Mouse (Mus musculus) CD8-positive naive resting alpha-beta T cell, adult 2 months (primary cell): Measurements from ENCODE around the gene Atg4c.

ENCODE experiments used
- DNase-seq, 2 experiments: peaks; one replicate each; pipeline ENCODE4 v3.0.0; 2022; ENCODE audit warnings: low read depth in 2 of 2, low spot score in 2 of 2

Gene Atg4c

GRCm38 (mm10) chr4:99185305-99185704 is 8.4 kb upstream of the Atg4c start:
- no peak for DNase-seq

- no peak for DNase-seq
Measured at GRCm38 (mm10) chr4:99186412-99187125, 7.2 kb upstream of the Atg4c start.

GRCm38 (mm10) chr4:99192640-99193039 is 1.1 kb upstream of the Atg4c start:
- no peak for DNase-seq

DNA sequence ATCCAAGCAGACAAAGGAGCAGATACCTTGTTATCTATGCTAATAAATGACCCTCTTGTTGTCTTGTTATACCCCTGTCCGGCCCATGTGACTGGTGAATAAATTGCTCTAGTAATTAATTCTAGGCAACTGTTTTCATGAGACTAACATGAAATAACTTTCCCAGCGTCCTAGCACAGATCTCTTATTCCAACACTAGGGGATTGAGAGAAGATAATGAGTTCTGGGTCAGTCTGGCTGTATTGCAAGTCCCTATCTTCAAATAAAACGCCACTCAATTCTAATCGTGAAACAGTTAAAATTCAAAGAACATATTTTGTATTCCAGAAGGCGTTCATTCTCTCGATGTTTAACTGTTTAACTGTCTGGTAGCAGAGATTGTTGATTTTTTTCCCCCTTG is 520 bp upstream of the Atg4c start:
- DNase-seq = no peak

DNA sequence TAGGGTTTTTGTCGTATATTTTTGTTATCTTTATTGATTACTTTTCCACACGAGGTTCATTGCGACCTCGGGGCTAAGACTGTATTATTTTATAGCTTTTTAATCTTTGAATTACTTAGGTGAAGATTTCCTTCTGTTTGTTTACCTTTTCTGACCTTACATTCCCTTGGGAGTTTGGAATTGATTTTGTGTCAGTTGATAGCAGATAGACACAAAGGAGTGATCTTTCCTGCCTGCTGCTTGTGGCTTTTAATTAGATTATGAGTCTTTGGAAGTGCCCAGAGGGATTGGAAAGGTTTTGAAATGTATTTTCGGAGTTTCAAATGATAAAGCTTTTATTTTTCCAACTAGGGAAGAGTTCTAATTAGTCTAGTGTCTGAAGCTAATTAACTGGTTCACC is 1.1 kb downstream of the Atg4c start:
- no peak for DNase-seq

DNA sequence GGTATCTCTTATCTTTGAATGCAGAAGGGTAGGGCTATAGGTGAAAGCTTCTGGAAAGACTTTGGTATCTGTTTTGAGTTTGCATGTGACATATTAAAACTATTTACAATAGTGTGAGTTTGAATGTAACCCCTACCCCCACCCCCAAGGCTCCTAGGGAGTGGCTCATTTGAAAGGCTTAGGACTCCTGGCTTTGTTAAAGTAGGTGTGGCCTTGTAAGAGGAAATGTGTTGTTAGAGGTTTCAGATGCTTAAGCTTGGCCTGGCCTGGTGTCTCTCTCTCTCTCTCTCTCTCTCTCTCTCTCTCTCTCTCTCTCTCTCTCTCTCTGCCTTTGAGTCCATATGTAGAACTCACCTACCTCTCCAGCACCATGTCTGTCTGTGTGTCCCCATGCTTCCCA is 5.0 kb downstream of the Atg4c start:
- no peak for DNase-seq

DNA sequence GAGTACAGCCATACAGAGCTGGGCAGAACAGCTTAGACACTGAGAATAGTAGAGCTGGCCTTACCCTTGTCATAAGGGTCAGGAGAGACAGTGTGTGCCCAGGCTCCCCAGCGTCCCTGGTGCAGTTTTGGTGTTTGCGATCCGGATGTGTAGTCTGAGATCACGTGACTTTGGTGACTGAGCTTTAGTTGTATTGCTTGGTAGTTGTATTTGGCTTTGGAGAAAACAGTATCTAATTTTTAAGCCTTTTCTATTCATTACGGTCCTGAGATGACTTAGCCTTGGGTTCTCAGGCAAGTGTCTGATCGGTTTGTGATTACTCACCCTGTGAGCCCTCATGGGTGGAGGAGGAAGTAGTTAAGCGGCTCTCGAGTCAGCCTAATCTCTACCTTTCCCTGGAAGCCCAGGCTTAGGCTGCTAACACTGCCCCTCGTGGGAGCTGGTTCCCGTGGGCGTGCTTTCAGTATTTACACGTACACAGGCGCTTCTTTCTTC is 6.1 kb downstream of the Atg4c start:
- DNase-seq = no peak

DNA sequence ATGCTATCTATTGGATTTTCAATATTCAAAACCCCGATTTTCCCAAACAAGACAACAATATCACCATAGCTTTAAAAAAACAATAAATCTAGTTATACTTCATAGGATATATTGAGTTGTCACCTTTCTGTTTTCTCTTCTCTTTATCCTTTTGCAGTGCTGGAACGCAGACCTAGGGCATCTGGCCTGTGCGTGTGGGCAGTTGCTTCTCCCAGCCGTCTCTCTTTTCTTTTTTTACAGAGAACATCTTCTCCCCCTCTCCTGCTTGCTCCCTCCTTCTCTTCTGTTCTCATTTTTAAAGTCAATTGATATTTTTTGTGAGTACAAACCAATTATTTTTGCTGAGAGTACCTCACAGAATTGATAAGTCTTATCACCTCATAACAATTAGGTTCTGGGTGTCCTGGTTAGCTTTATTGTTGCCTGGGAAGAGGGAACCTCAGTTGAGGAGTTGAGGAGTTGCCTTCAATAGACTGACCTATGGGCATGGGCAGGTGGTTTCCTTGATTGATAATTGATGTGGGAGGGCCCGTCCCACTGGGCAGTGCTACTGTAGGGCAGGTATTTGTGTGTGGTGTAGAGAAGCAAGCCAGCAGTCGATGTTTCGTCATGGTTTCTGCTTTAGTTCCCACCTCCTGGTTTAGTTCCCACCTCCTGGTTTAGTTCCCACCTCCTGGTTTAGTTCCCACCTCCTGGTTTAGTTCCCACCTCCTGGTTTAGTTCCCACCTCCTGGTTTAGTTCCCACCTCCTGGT is 6.8 kb downstream of the Atg4c start:
- no peak for DNase-seq

DNA sequence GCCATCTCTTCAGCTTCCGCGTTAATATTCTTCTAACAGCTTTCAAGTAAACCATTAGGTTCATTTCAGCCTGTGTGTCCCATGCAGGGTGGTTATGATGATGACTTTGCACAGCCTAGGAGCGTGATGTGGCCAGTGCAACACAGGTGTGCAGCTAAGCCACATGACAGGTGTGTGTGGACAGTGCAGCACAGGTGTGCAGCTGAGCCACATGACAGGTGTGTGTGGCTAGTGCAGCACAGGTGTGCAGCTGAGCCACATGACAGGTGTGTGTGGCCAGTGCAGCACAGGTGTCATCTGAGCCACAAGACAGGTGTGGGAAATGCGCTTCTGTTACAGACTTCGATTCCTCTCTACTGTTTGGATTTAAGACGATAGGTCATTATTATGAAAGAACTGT is 12.0 kb downstream of the Atg4c start:
- no peak for DNase-seq

DNA sequence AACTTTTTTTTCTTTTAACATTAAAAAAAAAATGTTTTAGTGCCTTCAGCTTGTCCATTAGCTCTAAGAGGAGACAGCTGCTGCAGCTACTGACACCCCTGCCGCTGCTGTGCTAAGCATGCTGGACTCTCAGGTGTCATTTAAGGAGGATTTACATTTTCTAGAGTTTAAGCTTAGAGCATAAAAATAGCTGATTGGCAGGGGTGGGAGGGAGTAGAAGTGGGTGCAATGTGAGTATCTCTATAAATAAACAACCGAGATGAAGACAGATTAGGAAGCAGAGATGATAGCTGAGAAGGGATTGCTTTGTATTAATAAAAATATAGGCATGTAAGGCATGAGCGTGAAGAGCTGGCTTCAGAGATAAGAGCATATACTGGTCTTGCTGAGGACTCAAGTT is 12.6 kb downstream of the Atg4c start:
- no peak for DNase-seq

GRCm38 (mm10) chr4:99210087-99210486 is 16.4 kb downstream of the Atg4c start:
- no peak for DNase-seq

DNA sequence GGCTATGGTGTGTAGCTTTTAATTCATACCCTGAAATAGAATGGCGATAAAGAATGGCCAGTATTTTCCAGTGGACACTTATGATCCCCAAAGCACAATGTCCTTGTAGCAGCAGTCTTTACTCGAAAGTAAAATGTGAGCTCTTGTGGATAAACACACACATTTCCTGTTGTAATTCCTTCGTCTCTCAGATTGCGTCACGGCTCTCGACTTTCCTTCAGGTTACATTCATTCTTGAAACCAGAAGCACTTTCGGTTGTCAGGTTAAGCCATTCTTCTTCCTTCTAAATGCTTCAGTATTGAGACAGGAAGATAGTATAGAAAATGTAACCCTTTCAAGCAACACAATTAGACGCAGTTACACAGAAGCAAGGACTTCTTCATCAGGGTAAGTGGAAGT is 17.9 kb downstream of the Atg4c start:
- DNase-seq = no peak

DNA sequence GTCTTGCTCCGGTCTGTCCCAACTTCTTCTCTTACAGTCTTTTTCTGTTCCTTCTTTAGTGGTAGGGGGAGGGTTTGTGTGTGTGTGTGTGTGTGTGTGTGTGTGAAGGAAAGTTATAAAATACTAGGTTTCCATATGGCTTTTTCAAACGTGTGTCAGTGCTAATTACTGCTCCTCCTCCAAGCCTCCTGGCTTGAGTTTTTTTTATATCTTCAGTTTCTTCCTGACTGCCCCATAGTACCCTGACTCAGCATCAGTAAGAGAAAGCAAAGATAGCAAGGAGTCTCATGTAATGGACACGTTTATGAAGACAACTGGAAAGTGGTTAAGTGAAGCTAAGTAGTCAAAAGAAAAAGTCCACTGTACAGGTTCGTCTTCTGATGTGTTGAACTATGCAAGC is 19.4 kb downstream of the Atg4c start:
- no peak for DNase-seq

GRCm38 (mm10) chr4:99222221-99222620 is 28.5 kb downstream of the Atg4c start:
- DNase-seq = no peak

GRCm38 (mm10) chr4:99224790-99225189 is 31.1 kb downstream of the Atg4c start:
- DNase-seq = no peak

GRCm38 (mm10) chr4:99227226-99227625 is 33.5 kb downstream of the Atg4c start:
- no peak for DNase-seq

DNA sequence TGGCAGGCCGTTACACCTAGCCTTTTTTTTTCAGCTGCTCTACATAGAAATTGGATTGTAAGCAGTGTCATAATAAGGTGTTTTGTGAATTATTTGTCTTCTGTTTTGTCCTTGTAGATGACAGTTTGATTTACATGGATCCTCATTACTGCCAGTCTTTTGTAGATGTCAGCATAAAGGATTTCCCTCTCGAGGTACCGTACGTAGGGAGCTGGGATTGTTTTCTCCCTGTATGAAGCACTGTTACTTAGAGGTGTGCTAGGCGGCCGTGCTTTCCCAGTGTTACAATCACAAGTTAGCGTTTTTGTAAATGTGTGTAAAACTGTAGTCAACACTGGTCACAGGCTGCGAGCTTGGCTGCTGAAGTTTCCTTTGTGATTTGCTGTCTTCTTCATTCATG is 35.6 kb downstream of the Atg4c start:
- no peak for DNase-seq

GRCm38 (mm10) chr4:99235203-99235856 is 41.6 kb downstream of the Atg4c start:
- DNase-seq = peak in 1 of 2 experiments; percentile 2

DNA sequence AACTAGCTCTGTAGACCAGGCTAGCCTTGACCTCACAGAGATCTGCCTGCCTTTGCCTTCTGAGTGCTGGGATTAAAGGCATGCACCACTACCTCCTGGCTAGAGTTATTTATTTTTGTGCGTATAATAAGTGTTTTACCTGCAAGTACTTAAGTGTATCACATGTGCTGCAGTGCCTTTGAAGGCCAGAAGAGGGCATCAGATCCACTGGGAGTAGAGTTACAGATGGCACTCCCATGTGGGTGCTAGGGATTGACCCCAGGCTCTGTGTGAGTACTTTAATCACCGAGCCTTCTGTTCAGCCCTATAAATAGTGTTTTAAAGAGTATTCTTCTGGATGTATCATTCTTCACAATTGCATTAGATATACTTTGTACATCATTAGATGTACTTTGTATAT is 44.6 kb downstream of the Atg4c start:
- no peak for DNase-seq

DNA sequence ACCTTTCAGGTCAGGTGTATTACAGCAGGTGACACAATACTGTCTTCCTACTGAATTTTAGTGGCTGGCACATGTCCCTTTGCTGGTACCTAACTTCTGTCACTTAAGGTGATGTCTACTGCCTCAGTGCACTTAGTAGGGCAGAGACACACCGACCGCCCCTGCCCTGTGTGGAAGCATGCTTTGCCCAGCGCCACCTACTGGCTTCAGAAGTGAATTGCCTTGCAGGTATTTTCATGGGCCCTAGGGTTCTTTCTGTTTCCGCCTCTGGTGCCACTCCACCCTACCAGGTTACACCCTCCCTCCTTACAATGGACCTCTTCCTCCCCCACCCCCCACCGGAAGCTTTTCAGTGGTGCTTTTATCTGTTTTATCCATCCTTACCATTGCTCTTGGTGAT is 47.9 kb downstream of the Atg4c start:
- DNase-seq = no peak

- DNase-seq = no peak
Measured at GRCm38 (mm10) chr4:99249358-99249757, 55.6 kb downstream of the Atg4c start.

- no peak for DNase-seq
Measured at GRCm38 (mm10) chr4:99249826-99250225, 56.1 kb downstream of the Atg4c start.
